Mouse (Mus musculus) MEL (cell line): ENCODE data around the gene Lipc.

Source experiments
- CHD2 ChIP-seq: IDR thresholded peaks from 2 replicates; pipeline ENCODE4 v1.6.1; 2011; ENCODE audit warnings: low read length, improper control_type of control experiment
- CTCF ChIP-seq, 3 experiments: IDR thresholded peaks in 2 of 3; conservative IDR thresholded peaks in 1 of 3; 2 replicates each; pipeline ENCODE4 v1.5.1; 2011 to 2012; ENCODE audit warnings: low read length in 3 of 3, low read depth in 2 of 3, mild to moderate bottlenecking in 2 of 3, improper control_type of control experiment in 1 of 3, inconsistent platforms in 1 of 3, mixed read lengths in 1 of 3, moderate library complexity in 1 of 3; ENCODE audit not compliant: control insufficient read depth in 1 of 3, insufficient read depth in 1 of 3, poor library complexity in 1 of 3, severe bottlenecking in 1 of 3
- EP300 ChIP-seq, 2 experiments: IDR thresholded peaks; 2 replicates each; pipeline ENCODE4 v1.6.1; 2011; ENCODE audit warnings: improper control_type of control experiment in 2 of 2, low read length in 2 of 2, low read depth in 1 of 2, mild to moderate bottlenecking in 1 of 2
- ETS1 ChIP-seq: IDR thresholded peaks from 2 replicates; pipeline ENCODE4 v1.6.1; 2012; ENCODE audit warnings: low read depth, mild to moderate bottlenecking, inconsistent platforms, low read length, improper control_type of control experiment, moderate library complexity
- GATA1 ChIP-seq: IDR thresholded peaks from 2 replicates; pipeline ENCODE4 v1.6.1; 2011; ENCODE audit warnings: low read depth, low read length, improper control_type of control experiment
- HCFC1 ChIP-seq: IDR thresholded peaks from 2 replicates; pipeline ENCODE4 v1.6.1; 2012; ENCODE audit warnings: low read depth, mild to moderate bottlenecking, inconsistent platforms, low read length, improper control_type of control experiment, moderate library complexity
- MYB ChIP-seq: IDR thresholded peaks from 2 replicates; pipeline ENCODE4 v1.6.1; 2011; ENCODE audit warnings: mild to moderate bottlenecking, low read depth, low read length, improper control_type of control experiment
- NRF1 ChIP-seq: IDR thresholded peaks from 2 replicates; pipeline ENCODE4 v1.6.1; 2014; ENCODE audit warnings: low read depth, mild to moderate bottlenecking, inconsistent platforms, low read length, improper control_type of control experiment, moderate library complexity; ENCODE audit not compliant: poor library complexity, insufficient read depth, severe bottlenecking
- POLR2A ChIP-seq, 2 experiments: IDR thresholded peaks; 2 replicates each; pipeline ENCODE4 v1.6.1; 2011 to 2012; ENCODE audit warnings: low read length in 2 of 2, mild to moderate bottlenecking in 2 of 2, control low read depth in 1 of 2, improper control_type of control experiment in 1 of 2, low read depth in 1 of 2, moderate library complexity in 1 of 2; ENCODE audit not compliant: control insufficient read depth in 1 of 2, insufficient read depth in 1 of 2, poor library complexity in 1 of 2
- POLR2AphosphoS5 ChIP-seq: IDR thresholded peaks from 2 replicates; pipeline ENCODE4 v1.6.1; 2012; ENCODE audit warnings: low read depth, borderline replicate concordance, mild to moderate bottlenecking, inconsistent platforms, low read length, moderate library complexity, mixed read lengths
- SMC3 ChIP-seq: IDR thresholded peaks from 2 replicates; pipeline ENCODE4 v1.6.1; 2011; ENCODE audit warnings: low read depth, low read length, improper control_type of control experiment
- USF1 ChIP-seq: IDR thresholded peaks from 2 replicates; pipeline ENCODE4 v1.6.1; 2014; ENCODE audit warnings: low read depth, mild to moderate bottlenecking, inconsistent platforms, low read length, improper control_type of control experiment, moderate library complexity
- ZMIZ1 ChIP-seq: IDR thresholded peaks from 2 replicates; pipeline ENCODE4 v1.6.1; 2012; ENCODE audit warnings: low read depth, mild to moderate bottlenecking, inconsistent platforms, low read length, improper control_type of control experiment, moderate library complexity
- ZNF384 ChIP-seq: IDR thresholded peaks from 2 replicates; pipeline ENCODE4 v1.6.1; 2012; ENCODE audit warnings: low read depth, mild to moderate bottlenecking, inconsistent platforms, low read length, improper control_type of control experiment

- TF ChIP-seq ZMIZ1 (no peak), CTCF (IDR thresholded peaks at IDR 0.05 in 2 of 3, conservative IDR thresholded peaks at IDR 0.05 in 1 of 3; ENCODE audit: control insufficient read depth in 1 of 3, insufficient read depth in 1 of 3, low read depth in 2 of 3, low read length in 3 of 3, poor library complexity in 1 of 3, severe bottlenecking in 1 of 3) (no peak), GATA1 (no peak), EP300 (IDR thresholded peaks at IDR 0.05; ENCODE audit: low read depth in 1 of 2, low read length in 2 of 2) (no peak), NRF1 (no peak), POLR2AphosphoS5 (no peak), USF1 (no peak), MYB (no peak), POLR2A (IDR thresholded peaks at IDR 0.05; ENCODE audit: control insufficient read depth in 1 of 2, insufficient read depth in 1 of 2, low read depth in 1 of 2, low read length in 2 of 2, poor library complexity in 1 of 2) (no peak), CHD2 (no peak), SMC3 (no peak), ZNF384 (no peak), HCFC1 (no peak), ETS1 (no peak)
Observed at GRCm38 (mm10) chr9:70794643-70795438, 157.2 kb downstream of the Lipc start.
